Mouse (Mus musculus): Measurements from ENCODE around the gene Crygb.
"Not testable (repeated sequence)": the region's sequence is repeated elsewhere in the genome, so short reads cannot be mapped to it uniquely, and the experiment has no call there.

Gene Crygb

DNA sequence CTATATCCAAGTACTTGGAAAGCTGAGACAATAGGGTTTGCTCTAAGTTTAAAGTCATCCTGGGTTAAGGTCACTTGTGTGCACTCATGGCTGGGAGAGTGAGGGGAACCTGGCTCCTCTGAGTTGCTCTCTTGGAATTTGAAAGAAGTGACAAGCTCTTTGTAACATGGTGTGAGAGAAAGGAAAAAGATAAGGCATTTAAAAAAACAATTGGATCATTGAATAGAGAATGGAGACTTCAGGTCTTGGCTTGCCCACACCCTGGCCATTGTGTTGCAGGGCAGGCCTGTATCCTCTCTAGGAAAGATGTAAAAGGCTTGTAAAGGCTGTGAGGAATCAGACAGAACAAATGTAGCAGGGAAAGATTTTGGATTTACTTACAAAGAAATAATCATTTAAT is 14.2 kb downstream of the Crygb start:
- DNase-seq = no peak

DNA sequence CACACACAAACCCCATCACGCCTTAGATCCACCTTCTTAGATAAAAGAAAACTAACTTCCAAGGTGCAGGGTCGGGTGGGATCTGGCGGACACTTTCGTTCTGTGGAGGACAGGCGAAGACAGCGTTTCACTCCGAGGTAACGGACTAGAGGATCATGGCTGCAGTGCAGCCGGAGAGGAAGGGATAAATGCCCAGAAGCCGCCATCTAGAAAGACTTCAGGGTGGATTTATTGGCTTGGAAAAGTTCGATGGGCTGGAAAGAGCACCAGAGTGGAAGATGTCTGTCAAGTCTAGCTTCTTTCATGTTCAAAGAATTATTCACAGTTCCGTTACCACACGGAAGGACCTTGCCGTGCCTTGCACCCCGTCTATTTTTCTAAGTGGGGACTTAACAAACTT is 17.9 kb downstream of the Crygb start:
- no peak for DNase-seq

DNA sequence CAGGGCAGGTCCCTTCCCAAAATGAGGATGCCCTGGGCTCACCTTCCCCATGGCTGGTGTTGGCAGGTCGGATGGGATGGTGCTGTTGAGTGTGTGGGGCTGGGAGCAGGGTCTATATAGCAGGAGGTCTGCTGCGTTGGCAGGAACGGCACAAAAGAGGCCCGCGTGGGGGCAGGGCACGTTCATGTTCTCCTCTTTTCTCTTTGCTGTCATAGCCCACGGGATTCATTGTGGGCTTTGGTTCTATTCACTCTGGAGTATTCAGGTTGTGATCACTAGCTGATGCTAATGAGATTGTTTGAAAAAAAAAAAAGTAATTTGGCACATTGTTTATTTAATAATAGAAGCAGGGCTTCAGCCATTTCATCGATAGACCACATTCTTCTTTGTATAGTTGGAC is 18.7 kb downstream of the Crygb start, which contains the start of gene Crygd:
Crygd (minus strand) TSS at position 101 of the 400 bp plus-strand sequence.
- DNase-seq = no peak

DNA sequence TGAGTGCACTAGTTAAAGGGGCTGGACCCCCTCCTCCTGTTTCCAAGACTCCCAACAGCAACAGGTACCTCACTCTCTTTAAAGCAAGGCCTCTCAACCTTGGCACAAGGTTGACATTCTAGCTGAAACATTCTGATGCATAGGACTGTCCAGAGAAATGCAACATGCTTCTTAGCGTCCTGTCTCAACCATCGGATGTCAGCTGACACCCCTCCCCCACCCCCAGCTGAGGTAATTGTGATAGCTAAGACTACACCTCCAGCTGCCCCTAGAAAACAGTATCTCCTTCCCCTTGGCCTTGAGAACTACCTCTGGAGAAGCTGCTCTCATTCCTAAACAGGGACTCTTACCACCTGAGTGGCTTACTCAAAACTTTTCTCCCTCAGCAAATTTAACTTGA is 29.9 kb downstream of the Crygb start:
- no peak for DNase-seq

DNA sequence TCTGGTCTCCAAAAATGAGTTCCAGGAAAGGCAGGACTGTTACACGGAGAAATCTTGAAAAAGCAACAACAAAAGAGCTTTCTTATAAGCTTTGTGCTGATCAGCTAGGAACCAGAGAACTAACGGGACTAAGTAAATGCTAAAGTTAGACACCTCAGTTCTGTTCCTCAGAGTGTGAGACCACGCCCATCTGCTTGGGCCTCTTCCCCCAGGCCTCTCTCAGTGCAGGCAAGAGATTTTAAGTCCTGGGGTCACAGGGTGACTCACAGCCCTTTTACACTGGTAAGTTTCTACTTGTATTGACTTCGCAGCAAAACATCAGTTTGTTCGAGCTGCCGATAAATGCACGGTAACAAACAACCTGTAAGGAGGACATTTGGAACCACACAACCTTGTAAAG is 30.4 kb downstream of the Crygb start:
- DNase-seq = no peak

DNA sequence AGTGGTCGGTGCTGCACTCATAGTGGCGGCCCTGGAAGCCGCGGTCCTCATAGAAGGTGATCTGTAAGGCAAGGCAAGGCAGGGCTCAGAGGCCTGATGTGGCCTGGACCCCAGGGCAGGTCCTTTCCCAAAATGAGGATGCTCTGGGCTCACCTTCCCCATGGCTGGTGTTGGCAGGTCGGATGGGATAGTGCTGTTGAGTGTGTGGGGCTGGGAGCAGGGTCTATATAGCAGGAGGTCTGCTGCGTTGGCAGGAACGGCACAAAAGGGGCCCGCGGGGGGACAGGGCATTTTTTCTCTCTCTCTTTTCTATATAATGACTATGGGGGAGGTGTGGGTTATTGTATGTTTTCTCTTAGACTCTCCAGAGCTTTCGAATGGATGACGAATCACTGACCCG is 31.1 kb downstream of the Crygb start, which contains the start of gene Cryge:
Cryge (minus strand) TSS at position 198 of the 400 bp plus-strand sequence.
- not testable (repeated sequence) for DNase-seq

DNA sequence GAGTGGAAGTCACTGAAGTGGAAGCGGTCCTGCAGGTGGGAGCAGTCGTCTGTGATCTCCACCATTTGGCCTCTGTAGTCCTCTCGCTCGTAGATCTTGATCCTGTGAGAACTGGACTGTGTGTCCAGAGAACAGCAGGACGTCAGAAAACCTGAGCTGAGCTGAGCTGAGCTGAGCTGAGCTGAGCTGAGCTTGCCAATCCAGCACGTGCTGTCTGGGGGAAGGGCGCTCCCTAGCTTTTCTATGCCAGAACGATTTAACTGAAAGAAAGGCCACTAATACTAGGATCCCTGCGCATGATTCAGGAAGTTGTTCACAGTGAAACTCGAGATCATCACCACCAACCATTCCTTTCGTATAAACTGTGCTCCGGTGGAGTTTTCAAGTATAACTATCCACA is 33.3 kb downstream of the Crygb start:
- DNase-seq = peak; percentile 59 to 68

DNA sequence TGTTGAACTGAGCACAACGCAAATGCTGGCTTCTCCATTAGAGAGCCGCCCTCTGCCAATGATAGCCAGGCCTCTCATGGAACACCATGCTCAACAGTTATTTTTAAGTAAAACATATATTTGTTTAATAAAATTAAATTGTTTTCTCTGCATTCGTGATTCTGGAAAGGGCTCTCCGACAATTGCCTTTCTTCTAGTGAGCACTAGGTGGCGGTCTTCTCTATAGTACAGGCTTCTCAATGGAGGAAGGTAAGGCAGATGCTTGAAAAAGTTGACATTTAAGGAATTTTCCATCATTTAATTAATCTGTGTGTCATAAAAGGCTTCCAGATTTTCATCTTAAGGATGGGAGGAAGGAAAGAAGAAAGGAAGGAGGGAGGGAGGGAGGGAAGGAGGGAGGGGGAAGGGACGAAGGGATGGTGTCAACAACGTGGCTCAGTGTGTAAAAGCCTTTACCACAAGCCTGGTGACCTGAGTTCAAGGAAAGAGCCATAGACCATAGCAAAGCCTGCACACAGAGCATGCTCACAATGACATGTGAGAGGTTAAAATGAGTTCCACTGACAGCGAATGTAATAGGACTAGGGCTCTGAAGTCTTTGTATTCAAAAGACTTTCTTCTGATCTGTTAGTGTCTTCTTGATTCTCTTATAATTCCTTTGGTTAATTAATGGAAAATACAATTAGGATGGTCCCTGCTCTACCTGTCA is 35.5 kb downstream of the Crygb start:
- DNase-seq = peak in 1 of 2 experiments; percentile 26

DNA sequence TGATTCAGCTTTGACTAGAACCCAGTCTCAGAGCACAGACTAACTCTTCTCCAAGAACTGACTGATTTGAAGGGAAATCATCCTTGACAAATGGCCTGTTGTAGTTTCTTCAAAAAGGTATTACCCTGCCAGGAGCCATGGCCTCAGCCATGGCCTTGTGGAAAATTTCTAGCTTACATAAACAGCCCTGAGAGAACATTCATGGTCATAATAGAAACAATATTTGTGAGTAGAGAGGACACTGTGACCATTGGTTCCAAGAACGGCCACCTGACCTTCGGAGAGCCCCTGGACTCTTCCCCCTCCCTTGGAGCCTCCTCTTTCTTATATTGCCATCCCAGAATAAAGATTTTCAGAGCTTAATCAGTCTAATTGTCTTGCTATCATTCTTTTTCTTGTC is 38.7 kb downstream of the Crygb start:
- no peak for DNase-seq

DNA sequence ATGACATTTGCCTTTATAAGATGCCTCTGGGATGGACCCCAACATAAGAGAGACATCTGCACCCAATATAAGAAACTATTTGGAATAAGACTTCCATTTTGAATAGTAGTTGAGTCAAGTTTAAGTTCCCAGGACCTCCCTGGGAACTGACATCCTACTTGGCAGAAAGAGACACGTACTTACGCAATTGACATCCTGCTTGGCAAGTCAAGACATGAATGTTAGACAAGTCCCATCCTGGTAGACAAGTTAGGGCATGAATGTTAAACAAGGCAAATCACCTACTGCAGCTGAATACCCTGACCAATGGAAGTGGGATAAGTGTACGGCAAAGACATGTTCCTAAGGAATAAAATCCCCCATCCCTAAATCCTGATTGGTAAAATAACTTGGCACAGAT is 40.3 kb downstream of the Crygb start:
- DNase-seq = no peak

DNA sequence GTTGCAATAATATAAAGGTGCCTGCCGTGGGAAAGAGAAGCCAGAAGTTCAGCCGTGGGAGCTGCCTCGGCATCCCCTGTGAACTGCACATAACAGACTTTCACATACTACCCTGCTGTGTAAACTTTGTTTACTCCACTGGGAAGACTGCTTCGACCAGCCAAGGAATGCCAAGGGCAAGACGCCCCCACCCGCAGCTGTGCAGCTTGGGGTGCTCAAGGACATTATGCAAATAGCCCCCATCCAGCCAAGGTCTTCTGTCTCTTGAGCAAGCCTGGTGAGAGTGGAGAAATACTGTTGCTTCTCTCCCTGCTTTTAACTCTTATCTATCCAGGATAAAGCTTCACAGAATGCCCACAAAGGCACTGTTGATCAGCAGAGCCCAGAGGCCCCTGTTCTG is 41.3 kb downstream of the Crygb start:
- DNase-seq = peak in 1 of 2 experiments; percentile 11

DNA sequence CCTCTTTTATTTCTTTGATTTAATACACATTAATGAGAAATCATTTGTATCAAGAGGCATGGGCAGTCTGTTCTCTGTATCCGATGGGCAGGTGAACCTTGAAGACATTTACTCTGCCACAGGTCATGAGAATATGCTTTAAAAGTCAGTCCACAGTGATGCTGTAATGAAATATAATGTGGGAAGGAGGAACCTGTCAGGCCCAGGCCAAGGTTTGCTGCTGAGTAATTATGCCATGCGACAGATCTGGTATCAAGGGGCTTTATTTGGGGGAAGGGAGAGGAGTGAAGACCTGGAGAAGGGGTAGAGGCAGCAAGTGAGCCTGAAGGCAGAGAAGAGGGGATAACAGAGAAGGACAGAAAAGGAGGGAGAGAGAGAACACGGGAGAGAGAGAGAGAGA is 42.4 kb downstream of the Crygb start:
- DNase-seq = no peak

DNA sequence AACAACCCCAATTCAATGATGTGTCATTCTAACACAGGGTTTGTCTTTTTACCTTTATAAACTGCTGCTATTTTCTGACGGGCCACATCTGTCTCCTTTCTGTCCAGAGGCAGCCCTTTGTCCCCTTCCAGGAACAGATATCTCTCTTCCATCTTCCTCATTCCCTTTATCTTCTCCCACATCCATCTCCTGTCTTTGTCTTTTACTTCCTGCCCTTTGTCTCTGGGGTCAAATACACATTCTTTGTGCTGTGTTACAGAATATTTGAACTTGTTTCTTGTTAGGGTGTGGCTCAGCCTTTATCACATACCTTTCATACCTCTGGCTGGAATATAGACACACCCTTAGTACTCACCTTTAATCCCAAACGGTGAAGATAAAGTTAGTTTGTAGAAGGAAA is 44.5 kb downstream of the Crygb start:
- DNase-seq = no peak

DNA sequence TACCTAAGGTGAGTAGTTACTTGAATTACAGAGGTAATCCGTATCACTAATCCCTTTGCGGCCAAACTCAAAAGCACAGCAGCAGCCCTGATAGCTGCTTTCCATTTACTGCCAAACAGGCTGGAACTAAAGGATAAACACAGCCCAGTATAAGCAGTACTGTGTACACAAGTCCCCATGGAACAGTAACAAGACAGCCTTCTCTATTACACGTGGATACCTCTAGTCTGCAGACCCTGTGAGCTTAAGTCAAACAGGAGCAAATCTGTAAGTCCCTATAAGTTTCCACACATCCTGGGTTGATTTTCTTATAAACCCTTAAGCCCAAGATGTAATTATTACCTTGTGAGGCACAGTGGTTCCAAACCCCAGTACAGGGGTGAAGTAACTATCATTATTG is 46.6 kb downstream of the Crygb start:
- no peak for DNase-seq

DNA sequence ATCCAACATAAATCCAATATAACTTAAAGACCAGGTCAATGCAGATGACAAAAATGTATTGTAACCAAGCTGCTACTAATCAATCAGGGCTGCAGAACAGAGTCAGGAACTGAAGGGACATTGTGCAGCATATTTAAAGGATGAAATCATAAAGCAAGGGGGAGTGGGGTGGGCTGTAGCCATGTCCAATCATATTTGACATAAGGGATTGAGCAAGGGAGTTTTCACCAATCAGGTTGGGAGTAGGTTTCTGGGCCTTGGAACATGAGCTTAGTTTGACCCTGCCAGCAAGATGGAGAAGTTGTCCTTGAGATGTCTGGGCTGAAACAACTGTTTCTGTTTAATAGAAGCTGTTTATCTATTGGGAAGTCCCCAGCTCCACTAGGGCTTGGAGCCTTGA is 49.4 kb downstream of the Crygb start, which contains the start of gene Akr1cl:
Akr1cl (minus strand) TSS at position 119 of the 400 bp plus-strand sequence.
- no peak for DNase-seq
